Mouse (Mus musculus) stomach, postnatal 0 days (tissue): ENCODE results near the gene Lrrc25. TPM values are rescaled to one million over a fixed set of nuclear protein-coding genes. Genes with fewer than 3 reads are reported as not detected.

Source experiments
- ATAC-seq: fragments of 200-750 bp; cut with Nextera tagmentation; 2 replicates; pipeline ENCODE4 v1.8.0; 2017; ENCODE audit not compliant: low FRiP score, low TSS enrichment
- DNase-seq: peaks from one replicate; pipeline ENCODE4 v3.0.0-alpha.2; 2016; ENCODE audit warnings: low spot score
- H3K27ac ChIP-seq: fragments of 300-500 bp; sonication (generic); replicated peaks from 2 replicates; pipeline ENCODE4 v1.5.1; 2014; ENCODE audit warnings: mild to moderate bottlenecking, control low read depth
- H3K27me3 ChIP-seq: fragments of 300-500 bp; sonication (generic); 2 replicates; pipeline ENCODE4 v1.6.1; 2014; ENCODE audit warnings: low read length; ENCODE audit not compliant: control insufficient read depth, insufficient read depth
- H3K36me3 ChIP-seq: fragments of 300-500 bp; sonication (generic); 2 replicates; pipeline ENCODE4 v1.6.1; 2014; ENCODE audit warnings: low read length, mixed read lengths; ENCODE audit not compliant: control insufficient read depth, insufficient read depth
- H3K4me1 ChIP-seq: fragments of 300-500 bp; sonication (generic); replicated peaks from 2 replicates; pipeline ENCODE4 v1.6.1; 2014; ENCODE audit warnings: antibody characterized with exemption; ENCODE audit not compliant: control insufficient read depth, insufficient read depth
- H3K4me2 ChIP-seq: fragments of 300-500 bp; sonication (generic); replicated peaks from 2 replicates; pipeline ENCODE4 v1.6.1; 2014; ENCODE audit warnings: low read depth, mild to moderate bottlenecking, control low read depth, moderate library complexity
- H3K4me3 ChIP-seq: fragments of 300-500 bp; sonication (generic); 2 replicates; pipeline ENCODE4 v1.5.1; 2014; ENCODE audit warnings: low read depth, low read length, control low read depth
- H3K9ac ChIP-seq: fragments of 300-500 bp; sonication (generic); 2 replicates; pipeline ENCODE4 v1.6.1; 2014; ENCODE audit warnings: mild to moderate bottlenecking, low read length, control low read depth, mixed read lengths
- H3K9me3 ChIP-seq: fragments of 300-500 bp; sonication (generic); 2 replicates; pipeline ENCODE4 v1.6.1; 2016; ENCODE audit warnings: low read length; ENCODE audit not compliant: control insufficient read depth
- CTCF ChIP-seq: IDR thresholded peaks from 2 replicates; pipeline ENCODE4 v1.5.1; 2016; ENCODE audit warnings: antibody characterized with exemption, low read depth, mild to moderate bottlenecking, moderate library complexity
- EP300 ChIP-seq: optimal IDR thresholded peaks from 2 replicates; pipeline ENCODE3; 2016; ENCODE audit warnings: antibody characterized with exemption
- WGBS: fragments of 180-500 bp; shearing (Covaris S2); extraction: QIAGEN DNeasy Blood & Tissue Kit; methylation state at CpG from one replicate; pipeline ENCODE4 v1.1.7; 2014; 5-methylcytosine and 5-hydroxymethylcytosine counted together
- polyA plus RNA-seq: library from polyadenylated mRNA; unstranded; fragments of >200 nt; fragmentation: Nextera tagmentation; extraction: Ambion mirVana; gene quantifications from 2 replicates; pipeline ENCODE4 v1.2.1, GENCODE M21; 2015

Lrrc25 gene
- polyA plus RNA-seq, 1 experiment from 2014 or later: 2.3 TPM

GRCm38 (mm10) chr8:70601271-70601649 lies 14.7 kb upstream of the Lrrc25 start:
- DNase-seq (peak; percentile 84), ATAC-seq (peak; percentile 11; the same call in 1 of the 2 replicates)
- no peaks in the 10 kb centered on the region for H3K9me3 ChIP-seq
- H3K27me3 ChIP-seq: no peaks in the 10 kb centered on the region
- H3K9ac ChIP-seq: no peak overlapping the region
- H3K4me3 ChIP-seq: no peak overlapping the region
- H3K4me1 ChIP-seq: peaks cover 8% of the 10 kb centered on the region
- H3K27ac ChIP-seq: no peak overlapping the region; the same call in 1 of the 2 replicates
- WGBS: 5% methylated on average over 23 of the region's 26 CpGs
- no peaks in the 10 kb centered on the region; the same call in 1 of the 2 replicates for H3K36me3 ChIP-seq
- H3K4me2 ChIP-seq: peak overlapping the region; percentile 44
- TF ChIP-seq CTCF (no peak), EP300 (no peak)

- no peak overlapping the region for H3K4me3 ChIP-seq
- 94% methylated on average over 13 of the region's 13 CpGs for WGBS
- no peak overlapping the region for H3K27ac ChIP-seq
- H3K9me3 ChIP-seq: no peaks in the 10 kb centered on the region
- DNase-seq (no peak), ATAC-seq (no peak)
- no peak for TF ChIP-seq CTCF
- TF ChIP-seq EP300: no peak
- no peak overlapping the region for H3K9ac ChIP-seq
- no peaks in the 10 kb centered on the region for H3K27me3 ChIP-seq
- H3K36me3 ChIP-seq: no peaks in the 10 kb centered on the region
- H3K4me1 ChIP-seq: peaks cover 8% of the 10 kb centered on the region
- H3K4me2 ChIP-seq: no peak overlapping the region
Observed at GRCm38 (mm10) chr8:70602139-70602811, 13.7 kb upstream of the Lrrc25 start.

- no peak for TF ChIP-seq CTCF
- no peak for TF ChIP-seq EP300
- ATAC-seq (no peak), DNase-seq (no peak)
- H3K4me3 ChIP-seq: no peak overlapping the region
- no peak overlapping the region for H3K27ac ChIP-seq
- H3K9ac ChIP-seq: no peak overlapping the region
- 84% methylated on average over 7 of the region's 7 CpGs for WGBS
- H3K4me1 ChIP-seq: peaks cover 3% of the 10 kb centered on the region
- no peaks in the 10 kb centered on the region for H3K36me3 ChIP-seq
- H3K4me2 ChIP-seq: no peak overlapping the region
- no peaks in the 10 kb centered on the region for H3K27me3 ChIP-seq
- no peaks in the 10 kb centered on the region for H3K9me3 ChIP-seq
Observed at GRCm38 (mm10) chr8:70604558-70604957, 11.4 kb upstream of the Lrrc25 start.

GRCm38 (mm10) chr8:70605871-70606779 lies 9.8 kb upstream of the Lrrc25 start:
- DNase-seq (no peak), ATAC-seq (no peak)
- TF ChIP-seq CTCF (no peak), EP300 (no peak)
- WGBS: 80% methylated on average over 9 of the region's 9 CpGs
- Histone ChIP-seq H3K9me3 (no peaks in the 10 kb centered on the region), H3K27ac (no peak overlapping the region), H3K4me3 (no peak overlapping the region), H3K36me3 (no peaks in the 10 kb centered on the region), H3K4me1 (peaks cover 6% of the 10 kb centered on the region), H3K9ac (no peak overlapping the region), H3K4me2 (peak overlapping the region; percentile 87; the same call in 1 of the 2 replicates), H3K27me3 (no peaks in the 10 kb centered on the region)

- Histone ChIP-seq H3K9me3 (no peaks in the 10 kb centered on the region), H3K36me3 (no peaks in the 10 kb centered on the region), H3K4me3 (peak overlapping the region; percentile 75), H3K27ac (no peak overlapping the region; the same call in 1 of the 2 replicates), H3K27me3 (no peaks in the 10 kb centered on the region), H3K4me1 (peaks cover 3% of the 10 kb centered on the region), H3K4me2 (peak overlapping the region; percentile 87), H3K9ac (peak overlapping the region; percentile 92)
- TF ChIP-seq CTCF: no peak
- DNase-seq (no peak), ATAC-seq (no peak)
- 55% methylated on average over 18 of the region's 18 CpGs for WGBS
Observed at GRCm38 (mm10) chr8:70606780-70607602, 9.0 kb upstream of the Lrrc25 start.
